Mouse (Mus musculus): ENCODE measurements around the gene Rpn1. TPM values are rescaled to one million over a fixed set of nuclear protein-coding genes. Genes with fewer than 3 reads are reported as not detected.
"Not testable (repeated sequence)": the region's sequence is repeated elsewhere in the genome, so short reads cannot be mapped to it uniquely, and the experiment has no call there.

The Rpn1 gene
- total RNA-seq, 2 experiments from 2014 or later = 212 to 219 TPM

DNA sequence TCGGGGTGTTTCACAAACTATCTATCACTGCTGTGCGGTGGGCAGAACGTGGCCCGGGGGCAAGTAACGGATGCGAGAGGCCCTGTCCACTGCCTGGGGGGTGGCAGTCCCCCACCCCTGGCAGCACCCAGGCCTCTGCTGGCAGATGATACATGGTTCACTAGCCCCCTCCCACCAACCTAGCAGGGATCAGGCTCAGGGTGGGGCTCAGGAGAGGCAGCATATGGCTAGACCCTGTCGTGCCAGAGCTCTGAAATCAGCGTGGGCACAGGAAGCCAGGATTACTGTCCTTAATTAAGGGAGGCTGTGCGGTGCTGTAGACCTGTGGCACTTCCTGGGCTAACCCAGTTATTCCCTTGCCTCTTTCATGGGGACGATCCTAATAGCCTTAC, 32.9 kb downstream of the Rpn1 start:
- DNase-seq (ENCODE audit: low spot score in 2 of 2) = no peak

GRCm38 (mm10) chr6:88119309-88119708, 35.0 kb downstream of the Rpn1 start:
- no peak for DNase-seq (ENCODE audit: low spot score in 2 of 2)

DNA sequence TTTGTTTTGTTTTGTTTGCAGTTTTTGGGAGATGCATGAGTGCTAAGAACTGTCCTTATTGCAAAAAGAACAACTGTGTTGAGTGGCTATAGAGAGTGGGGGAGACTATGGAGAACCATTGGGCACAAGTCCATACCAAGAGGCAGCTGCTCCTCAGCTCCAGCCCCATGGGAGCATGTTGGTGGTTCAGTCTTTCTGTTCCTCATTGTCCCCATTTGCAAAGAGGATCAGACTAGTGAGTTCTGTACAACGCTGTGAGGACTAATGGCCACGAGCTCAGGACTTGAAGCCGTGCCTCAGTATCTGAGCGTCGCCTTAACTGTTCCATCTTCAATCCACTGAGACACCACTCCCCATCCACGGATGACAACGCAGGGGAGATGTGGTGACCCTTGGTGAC, 36.5 kb downstream of the Rpn1 start:
- DNase-seq (ENCODE audit: low spot score in 2 of 2) = no peak

DNA sequence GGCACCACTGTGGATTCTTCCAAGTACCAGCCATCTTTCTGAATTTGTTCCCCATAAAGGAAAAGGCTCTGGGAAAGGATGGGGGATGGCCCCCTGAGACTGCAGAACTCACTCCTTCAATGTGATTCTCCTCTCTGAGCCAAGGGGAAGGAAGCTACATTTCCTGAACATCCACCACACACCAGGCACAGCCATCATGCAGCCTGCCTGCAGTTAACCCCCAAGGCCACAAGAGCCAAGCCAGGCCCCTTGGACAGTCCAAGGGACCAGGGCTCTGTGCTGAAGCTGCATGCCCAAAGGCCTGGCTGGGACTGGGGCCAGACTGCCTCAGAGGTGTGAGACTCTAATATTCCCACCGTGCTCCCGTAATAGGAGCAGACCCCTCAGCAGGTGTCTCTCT, 37.5 kb downstream of the Rpn1 start:
- no peak for DNase-seq (ENCODE audit: low spot score in 2 of 2)

GRCm38 (mm10) chr6:88123150-88123857, 39.0 kb downstream of the Rpn1 start:
- DNase-seq (ENCODE audit: low spot score in 2 of 2) = no peak

GRCm38 (mm10) chr6:88123858-88124261, 39.6 kb downstream of the Rpn1 start:
- DNase-seq (ENCODE audit: low spot score in 2 of 2) = peak in 1 of 2 experiments; percentile 42

DNA sequence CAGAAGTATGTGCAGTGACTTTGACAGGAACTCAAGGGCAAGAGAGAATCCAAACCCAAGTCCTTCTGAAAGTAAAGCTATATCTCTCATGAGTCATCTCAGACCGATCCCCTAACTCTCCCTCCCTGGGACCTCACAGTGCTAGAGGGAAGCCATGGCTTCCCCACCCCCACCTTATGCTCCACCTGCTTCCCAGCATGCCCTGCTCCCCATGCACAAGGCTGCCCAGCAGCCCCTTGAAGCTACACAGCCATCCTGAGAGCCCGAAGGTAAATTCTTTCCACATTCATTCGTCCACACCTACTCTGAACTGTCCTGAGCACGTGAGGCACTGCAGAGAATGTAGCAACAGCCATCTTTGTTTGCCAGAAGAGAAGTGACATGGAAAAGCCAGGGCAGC, 40.3 kb downstream of the Rpn1 start:
- DNase-seq (ENCODE audit: low spot score in 2 of 2) = no peak

GRCm38 (mm10) chr6:88125815-88126214, 41.5 kb downstream of the Rpn1 start:
- not testable (repeated sequence) for DNase-seq (ENCODE audit: low spot score in 2 of 2)

DNA sequence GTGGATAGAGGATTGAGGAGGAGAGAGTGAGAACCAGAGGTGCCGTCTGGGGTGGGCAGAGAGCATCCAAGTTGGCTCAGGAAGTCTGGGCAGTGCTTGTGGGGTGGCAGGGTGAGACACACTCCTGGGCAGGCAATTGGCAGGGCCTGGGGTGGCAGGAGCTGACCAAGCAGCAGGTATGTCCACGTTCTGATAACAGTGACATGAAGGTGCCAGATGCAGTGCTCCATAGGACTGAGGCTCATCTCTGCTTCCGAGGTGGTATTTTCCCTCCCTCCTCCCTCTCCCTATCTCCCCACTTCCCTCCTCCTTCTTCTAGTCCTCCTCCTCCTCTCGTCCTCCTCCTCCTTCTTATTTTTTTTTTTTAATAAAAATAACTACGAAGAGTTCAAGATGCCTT, 47.2 kb downstream of the Rpn1 start:
- DNase-seq (ENCODE audit: low spot score in 2 of 2) = no peak

GRCm38 (mm10) chr6:88132051-88132450, 47.8 kb downstream of the Rpn1 start:
- DNase-seq (ENCODE audit: low spot score in 2 of 2) = no peak

- no peak for DNase-seq (ENCODE audit: low spot score in 2 of 2)
These were observed 48.8 kb downstream of the Rpn1 start for GRCm38 (mm10) chr6:88133061-88133460.

DNA sequence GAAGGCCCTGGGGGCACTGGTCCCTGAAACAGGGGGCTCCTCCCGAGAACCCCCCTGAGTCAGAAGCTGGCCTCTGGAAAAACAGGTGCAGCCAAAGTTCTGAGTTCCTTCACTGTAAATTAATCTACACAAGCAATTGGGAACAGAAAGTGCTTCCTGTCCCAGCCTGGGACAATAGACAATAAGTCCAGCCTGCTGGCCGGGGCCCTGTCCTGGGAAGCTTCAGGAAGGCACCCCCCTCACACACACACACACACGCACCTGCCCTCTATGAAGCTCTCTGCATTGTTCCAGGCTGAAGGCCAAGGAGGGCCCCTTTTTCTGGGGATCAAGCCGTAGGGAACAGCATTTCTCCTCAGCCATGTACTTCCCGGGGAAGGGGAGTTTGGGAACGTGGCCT, 49.6 kb downstream of the Rpn1 start:
- no peak for DNase-seq (ENCODE audit: low spot score in 2 of 2)

GRCm38 (mm10) chr6:88136201-88136631, 51.9 kb downstream of the Rpn1 start:
- DNase-seq (ENCODE audit: low spot score in 2 of 2) = no peak

DNA sequence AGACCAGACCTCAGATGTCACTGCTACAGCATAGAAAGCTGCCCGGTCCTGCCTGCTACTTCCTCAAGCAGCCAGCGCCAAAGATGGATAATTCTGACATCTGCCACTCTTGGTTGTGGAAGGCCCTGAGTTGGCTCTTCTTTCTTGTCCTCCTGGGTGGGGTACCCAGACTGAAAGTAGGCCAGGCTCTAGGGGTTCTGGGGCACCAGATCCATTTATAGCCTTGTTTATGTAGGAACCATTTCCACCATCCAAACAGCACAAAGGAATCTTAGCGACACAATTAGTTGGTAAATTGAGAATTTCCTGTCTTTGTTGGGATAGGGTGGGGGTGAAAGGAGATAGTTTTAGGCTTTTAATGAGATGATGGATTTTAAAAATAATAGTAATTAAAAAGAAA, 54.2 kb downstream of the Rpn1 start:
- no peak for DNase-seq (ENCODE audit: low spot score in 2 of 2)

- no peak for DNase-seq (ENCODE audit: low spot score in 2 of 2)
These were observed 56.0 kb downstream of the Rpn1 start for GRCm38 (mm10) chr6:88140264-88140663.

DNA sequence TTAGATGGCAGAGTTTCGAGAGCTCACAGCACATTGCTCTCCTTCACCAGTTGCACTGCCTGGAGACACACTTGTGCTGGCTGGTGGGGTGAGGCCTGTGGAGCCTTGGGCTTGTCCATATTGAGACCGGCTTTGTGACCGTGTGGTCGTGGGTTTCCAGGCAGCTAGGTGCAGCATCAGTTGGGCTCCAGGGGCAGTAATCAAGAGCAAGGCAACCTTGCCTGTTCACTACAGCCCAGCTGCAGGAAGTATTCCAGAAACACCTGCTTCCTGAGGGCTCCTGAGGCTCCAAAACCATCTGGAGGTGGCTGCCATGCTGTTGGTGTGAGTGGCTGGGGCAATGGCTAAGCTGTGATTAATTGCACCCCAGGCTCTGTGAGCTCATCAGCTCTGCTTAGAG, 61.5 kb downstream of the Rpn1 start:
- no peak for DNase-seq (ENCODE audit: low spot score in 2 of 2)

- DNase-seq (ENCODE audit: low spot score in 2 of 2) = no peak
These were observed 62.3 kb downstream of the Rpn1 start for GRCm38 (mm10) chr6:88146576-88146975.

GRCm38 (mm10) chr6:88147411-88148003, 63.2 kb downstream of the Rpn1 start:
- DNase-seq (ENCODE audit: low spot score in 2 of 2) = no peak

GRCm38 (mm10) chr6:88151335-88151734, 67.1 kb downstream of the Rpn1 start:
- DNase-seq (ENCODE audit: low spot score in 2 of 2) = no peak

GRCm38 (mm10) chr6:88152127-88152705, 67.9 kb downstream of the Rpn1 start:
- peak in 1 of 2 experiments; percentile 25 for DNase-seq (ENCODE audit: low spot score in 2 of 2)

DNA sequence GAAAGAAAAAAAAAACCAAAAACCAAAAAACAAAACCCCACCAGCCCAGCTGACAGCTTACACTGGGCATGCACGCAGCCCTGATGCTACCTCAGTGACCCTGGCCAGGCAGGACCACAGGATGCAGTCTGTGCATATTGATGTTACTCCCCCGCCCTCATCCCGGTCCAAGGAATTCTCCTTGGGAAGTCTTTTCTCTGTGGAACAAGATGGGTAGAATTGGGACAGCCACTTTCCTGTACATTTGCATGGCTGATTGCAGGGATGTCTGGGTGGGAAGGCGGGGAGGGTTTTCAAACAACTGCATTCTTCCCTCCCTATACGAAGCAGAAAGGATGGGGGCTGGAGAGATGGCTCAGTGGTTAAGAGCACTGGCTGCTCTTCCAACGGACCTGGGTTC, 68.7 kb downstream of the Rpn1 start:
- no peak for DNase-seq (ENCODE audit: low spot score in 2 of 2)

All from adrenal gland, postnatal 4 days (tissue).